Mouse (Mus musculus) left cerebral cortex, postnatal 4 days (tissue): Measurements from ENCODE around the gene Tlr13. TPM values are rescaled to one million over a fixed set of nuclear protein-coding genes. Genes with fewer than 3 reads are reported as not detected.
A peak's percentile ranks its signal among the peaks of the same experiment; 100 is the strongest.

Experiments used
- DNase-seq: peaks from one replicate; pipeline ENCODE4 v3.0.0-alpha.2; 2022
- intact Hi-C: fragments of 180-260 bp; cut with DNase I; formaldehyde crosslinking; loops from one replicate; pipeline ENCODE4 v1.15.1; 2025
- total RNA-seq, 2 experiments: library from RNA; stranded (reverse); gene quantifications; 2 replicates each; pipeline ENCODE4 v1.2.3; 2021

Tlr13 gene
- under 1 TPM; 0.36 to 0.60 TPM for total RNA-seq

DNA sequence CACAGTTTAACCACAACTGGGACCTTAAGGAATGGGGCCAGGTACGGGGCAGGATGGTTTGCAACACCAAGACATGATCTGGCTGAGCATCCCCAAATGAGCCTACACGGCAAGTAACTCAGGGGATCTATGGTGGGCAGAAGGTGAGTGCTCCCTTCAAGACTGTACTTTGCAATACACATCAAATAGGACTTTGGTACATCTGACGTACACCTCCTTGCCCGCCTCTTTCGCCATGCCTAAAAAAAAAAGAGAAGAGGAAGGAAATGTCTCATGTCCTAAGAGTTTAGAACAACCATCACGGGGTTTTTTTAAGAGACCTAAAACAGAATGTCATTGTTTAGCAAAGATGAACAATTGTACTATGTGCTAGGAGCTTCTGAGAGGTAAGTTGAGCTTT is at the start of gene Tlr13:
TSS of gene Tlr13 (plus strand) at position 269 of the 400 bp plus-strand sequence.
- intact Hi-C loops = no loop called here
- DNase-seq = no peak

DNA sequence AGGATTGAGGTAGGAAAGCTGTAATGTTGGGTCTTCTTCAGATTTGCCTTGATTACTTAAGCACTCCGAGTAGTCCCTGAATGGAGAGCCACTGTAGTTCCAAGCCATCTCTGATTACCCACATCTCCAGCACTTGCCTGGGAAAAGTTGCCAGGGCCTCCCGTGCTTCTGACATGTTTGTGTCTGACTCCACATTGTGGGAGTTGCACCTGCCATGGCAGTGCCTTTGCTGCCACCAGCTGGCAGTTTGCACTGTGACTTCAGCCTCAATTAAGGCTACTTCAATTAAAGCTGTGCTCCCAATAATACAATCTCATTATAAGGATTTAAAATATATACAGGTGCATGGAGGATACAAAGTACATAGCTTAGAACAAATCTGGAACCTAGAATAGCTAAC is 37.5 kb upstream of the Tlr13 start:
- peak; percentile 28 for DNase-seq
- intact Hi-C loops = no loop called here

- intact Hi-C loops = no loop called here
- no peak for DNase-seq
Measured at GRCm38 (mm10) chrX:106113881-106114280, 29.1 kb upstream of the Tlr13 start.

DNA sequence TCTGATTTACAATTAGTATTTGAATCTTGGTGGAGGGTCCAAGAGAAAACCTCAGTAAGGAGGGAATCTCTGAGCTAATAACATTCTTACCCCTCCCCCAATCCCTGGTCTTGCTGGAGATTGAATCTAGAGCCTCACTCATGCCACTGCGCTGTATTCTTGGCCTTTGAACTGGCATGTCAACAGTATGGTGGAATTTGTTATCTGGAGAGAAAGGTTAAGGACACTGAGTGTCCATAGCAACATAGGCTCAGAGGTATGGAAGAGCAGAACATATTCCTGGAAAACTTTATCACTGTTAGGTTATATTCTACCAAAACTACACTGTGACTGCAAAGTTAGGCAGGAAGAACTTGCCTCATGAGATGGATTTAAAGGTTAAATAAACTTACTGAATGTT is 28.3 kb upstream of the Tlr13 start:
- no peak for DNase-seq
- intact Hi-C loops = no loop called here

DNA sequence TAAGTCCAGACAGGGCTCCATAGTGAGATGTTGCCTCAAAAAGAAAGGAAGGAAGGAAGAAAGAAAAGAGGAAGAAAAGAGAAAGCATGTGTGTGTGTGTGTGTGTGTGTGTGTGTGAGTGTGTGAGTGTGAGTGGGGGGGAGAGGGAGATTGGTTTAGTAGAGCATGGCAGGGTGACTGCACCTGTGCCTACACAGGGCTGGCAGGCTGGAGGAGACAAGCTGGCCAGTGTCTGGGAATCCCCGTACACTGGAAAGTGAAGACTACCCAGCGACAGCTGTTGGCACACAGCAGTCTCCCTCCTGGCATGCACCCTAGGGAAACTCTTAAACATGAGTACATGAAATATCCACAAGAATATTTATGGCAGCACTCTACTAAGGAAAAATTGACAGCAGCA is 20.2 kb upstream of the Tlr13 start:
- DNase-seq = no peak
- intact Hi-C loops = no loop called here

DNA sequence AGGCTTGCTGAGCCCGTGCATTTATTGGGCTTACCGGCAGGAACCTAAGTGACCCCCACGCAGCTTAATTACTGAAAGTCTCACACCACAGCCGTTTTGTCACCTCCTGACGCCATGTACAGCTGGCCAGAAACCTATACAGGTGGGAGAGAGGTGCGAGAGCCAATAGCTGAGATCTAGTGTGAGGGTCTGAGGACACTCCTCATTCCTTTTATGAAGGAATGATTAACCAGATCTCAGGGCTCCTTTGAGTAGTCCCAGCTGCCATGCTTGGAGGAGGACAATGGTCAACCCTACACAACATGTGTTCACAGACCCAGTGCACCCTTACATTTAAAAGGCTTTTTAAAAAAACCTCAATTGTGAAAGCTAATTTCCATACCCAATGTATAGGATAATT is 14.7 kb upstream of the Tlr13 start:
- DNase-seq = no peak
- intact Hi-C loops = no loop called here

- no peak for DNase-seq
- intact Hi-C loops = no loop called here
Measured at GRCm38 (mm10) chrX:106129877-106130276, 13.1 kb upstream of the Tlr13 start.

DNA sequence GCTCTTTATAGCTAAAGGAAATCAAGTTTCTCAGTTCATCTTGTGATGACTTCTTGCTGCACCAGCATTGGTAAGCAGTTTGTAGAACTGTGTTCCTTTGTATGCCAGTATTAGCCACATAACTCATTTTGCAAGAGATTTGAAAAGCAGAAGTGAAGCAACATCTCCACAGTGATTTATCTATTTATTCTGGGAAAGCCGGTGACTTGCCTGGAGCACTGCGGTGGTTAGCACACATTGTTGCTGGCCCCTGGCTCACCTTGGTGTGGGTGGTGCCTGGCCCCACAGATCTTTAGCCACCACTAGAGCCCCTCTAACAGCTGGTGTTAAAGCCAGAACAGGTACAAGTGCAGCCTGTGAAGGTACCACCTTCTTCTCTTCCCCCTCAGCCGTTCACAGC is 8.1 kb upstream of the Tlr13 start:
- intact Hi-C loops = no loop called here
- no peak for DNase-seq

GRCm38 (mm10) chrX:106135484-106135883 is 7.5 kb upstream of the Tlr13 start:
- DNase-seq = no peak
- intact Hi-C loops = no loop called here

- intact Hi-C loops = no loop called here
- no peak for DNase-seq
Measured at GRCm38 (mm10) chrX:106135916-106136575, 7.0 kb upstream of the Tlr13 start.

GRCm38 (mm10) chrX:106139309-106140070 is 3.5 kb upstream of the Tlr13 start:
- intact Hi-C loops = no loop called here
- DNase-seq = no peak

DNA sequence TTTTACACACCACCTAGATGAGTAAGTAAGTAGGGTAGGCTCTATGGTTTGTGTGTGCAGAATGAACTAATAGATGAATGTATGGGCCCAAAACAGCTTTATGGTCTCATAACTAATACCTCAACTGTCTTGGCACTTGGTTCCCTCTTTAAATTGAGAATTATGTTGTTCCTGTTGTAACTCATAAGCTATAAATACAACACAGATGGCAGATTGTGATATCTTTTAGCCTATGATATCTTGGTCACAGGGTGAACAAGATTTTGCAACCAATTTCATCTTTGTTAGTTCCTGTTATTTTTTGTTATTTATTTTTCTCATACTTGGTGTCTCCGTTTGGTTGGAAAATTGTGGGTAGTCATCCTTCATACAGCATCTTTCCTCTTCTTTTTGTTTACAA is 5.2 kb downstream of the Tlr13 start:
- intact Hi-C loops = no loop called here
- no peak for DNase-seq

DNA sequence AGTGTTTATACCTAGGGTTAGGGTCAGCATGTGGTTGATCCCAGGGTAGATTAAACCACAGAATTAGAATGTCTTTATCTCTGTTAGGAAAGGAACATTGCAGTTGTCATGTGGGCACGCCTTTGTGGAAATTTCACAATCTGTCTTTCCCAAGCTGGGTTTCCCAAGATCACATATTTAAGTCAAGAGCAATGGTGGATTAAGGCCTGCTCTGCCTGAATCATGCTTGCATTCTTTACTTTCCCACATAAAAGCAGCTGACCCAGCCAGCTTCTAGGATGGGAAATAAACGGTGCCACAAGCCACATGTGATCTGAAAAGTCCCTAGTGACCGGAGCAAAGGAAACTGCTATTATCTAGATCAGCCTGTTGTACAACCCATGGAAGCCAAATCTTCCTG is 6.5 kb downstream of the Tlr13 start:
- no peak for DNase-seq
- intact Hi-C loops = no loop called here

GRCm38 (mm10) chrX:106154180-106154586 is 11.2 kb downstream of the Tlr13 start:
- no peak for DNase-seq
- intact Hi-C loops = no loop called here

DNA sequence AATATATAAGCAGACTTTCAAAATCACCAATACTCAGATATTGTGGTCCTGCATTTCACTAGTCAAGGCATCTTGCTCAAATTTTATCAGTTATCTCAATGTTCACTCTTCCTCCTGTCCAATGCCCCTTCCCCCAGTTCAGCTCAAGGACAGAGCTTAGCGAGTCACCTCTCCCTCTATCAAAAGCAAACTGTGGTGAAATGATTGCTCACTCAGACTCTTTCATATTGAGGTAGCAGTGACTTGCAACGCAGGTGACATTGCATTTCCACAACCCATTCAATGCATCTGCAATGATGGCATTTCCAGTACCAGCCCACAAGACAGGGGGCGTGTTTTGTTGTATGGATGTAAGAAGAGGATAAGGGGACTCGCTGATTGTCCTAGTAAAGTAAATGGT is 12.9 kb downstream of the Tlr13 start:
- no peak for DNase-seq
- intact Hi-C loops = no loop called here

DNA sequence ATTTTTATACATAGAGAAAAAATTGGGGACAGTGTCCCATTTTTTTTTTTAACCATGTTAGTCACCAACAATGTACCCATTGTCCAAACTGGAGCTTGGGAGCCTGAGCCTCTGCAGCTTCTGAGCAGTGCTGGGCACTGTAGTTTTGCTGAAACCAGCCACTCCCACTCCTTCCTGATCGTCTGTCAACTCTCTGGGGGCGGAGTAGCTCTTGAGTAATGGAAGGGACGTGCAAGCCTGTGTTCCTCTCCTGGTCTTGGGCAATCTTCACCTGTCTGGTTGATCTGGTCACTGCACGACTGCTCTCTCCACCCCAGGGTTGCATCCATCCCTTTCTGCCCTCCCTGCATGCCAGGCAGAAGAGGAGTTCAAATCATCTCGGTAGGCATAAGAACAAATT is 21.0 kb downstream of the Tlr13 start:
- intact Hi-C loops = no loop called here
- no peak for DNase-seq

DNA sequence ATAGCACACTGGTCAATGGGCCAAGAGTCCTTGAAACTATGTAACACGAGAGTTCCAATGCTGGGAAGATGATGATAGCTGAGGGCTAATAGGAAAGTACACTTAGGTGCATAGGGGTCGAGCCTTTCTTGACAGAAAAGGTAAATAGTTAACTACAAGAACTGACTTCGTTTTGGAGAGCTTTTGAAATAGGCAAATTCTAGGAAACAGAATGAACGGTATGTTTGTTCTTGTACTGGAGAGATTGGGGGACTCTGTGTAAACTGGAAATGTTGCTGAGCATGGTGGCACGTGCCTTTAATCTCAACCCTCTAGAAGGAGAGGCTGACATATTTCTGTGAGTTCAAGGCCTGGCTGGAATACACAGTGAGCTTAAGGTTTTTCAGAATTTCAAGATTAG is 21.6 kb downstream of the Tlr13 start:
- no peak for DNase-seq
- intact Hi-C loops = no loop called here

GRCm38 (mm10) chrX:106165089-106165488 is 22.1 kb downstream of the Tlr13 start:
- intact Hi-C loops = no loop called here

DNA sequence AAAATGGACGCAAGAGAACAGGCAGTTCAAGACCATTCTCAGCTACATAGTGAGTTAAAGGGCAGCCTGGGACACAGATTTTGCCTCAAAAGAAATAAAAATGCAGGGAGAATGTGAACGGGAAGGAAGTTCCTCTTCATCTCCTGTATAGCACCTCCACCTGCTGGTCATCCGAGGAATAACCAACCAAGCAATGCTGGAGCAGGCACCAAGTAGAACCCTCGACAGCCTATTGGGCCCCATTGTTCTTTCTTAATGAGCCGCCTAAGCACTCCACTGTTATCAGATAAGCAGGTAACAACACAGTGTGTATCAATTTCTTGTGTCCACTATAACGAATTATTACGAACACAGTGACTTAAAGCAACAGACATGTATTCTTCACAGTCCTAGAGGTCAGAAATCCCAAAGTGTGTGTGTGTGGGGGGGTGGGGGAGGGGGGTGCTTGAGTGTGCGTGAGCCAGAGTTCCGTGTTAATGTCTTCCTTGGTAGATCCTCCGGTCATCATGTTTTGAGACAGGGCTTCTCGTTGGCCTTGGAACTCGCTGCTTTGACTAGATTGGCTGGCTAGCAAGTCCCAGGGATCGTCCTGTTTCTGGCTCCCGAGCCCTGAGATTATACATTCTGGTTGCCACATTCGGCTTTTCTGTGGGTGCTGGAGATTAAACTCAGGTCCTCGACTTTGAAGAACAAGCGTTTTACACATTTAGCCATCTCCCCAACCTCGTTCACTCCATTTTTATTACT is 28.3 kb downstream of the Tlr13 start:
- intact Hi-C loops = loop anchor here (2.0 kb wide), 1 partner anchor 146 kb away; no protein-coding TSS in a partner anchor
- peak; percentile 69 for DNase-seq

More at GRCm38 (mm10) chrX:106165089-106165488, 22.1 kb downstream of the Tlr13 start:
- no peak for DNase-seq

DNA sequence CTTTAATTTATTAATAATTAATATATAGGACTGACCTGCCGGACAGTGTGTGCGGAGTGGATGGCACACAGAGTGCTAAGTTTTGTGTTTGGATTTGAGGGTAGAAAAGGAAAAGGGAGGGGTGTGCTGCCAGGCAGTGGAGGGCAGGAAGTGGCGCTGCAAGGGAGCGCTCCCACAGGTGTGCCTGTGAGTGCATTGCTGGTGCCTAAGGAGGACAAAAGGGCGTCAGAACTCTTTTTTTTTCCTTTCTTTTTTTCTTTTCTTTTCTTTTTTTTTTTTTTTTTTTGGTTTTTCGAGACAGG is 28.8 kb downstream of the Tlr13 start:
- intact Hi-C loops = loop anchor here (2.0 kb wide), 1 partner anchor 147 kb away; no protein-coding TSS in a partner anchor

DNA sequence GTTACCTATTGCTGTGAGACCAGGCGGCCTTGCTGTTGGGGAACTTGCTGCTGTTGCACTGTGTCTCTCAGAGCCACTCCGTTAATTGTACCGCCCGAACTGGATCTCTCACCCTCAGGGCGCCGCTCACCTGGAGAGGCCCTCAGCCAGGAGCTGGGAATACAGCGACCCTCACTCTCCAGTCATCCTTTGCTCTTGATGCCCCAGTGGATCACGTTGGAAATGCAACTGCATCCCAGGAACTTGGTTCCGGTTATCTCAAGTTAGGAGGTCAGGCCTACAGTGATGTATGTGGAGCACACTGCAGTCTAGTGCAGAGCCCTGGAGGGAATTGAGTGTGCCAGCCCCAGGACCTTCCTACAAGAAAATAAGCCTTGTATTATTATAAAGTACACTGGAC is 33.3 kb downstream of the Tlr13 start:
- DNase-seq = no peak
- intact Hi-C loops = no loop called here

More for the DNA sequence above, 28.8 kb downstream of the Tlr13 start:
- no peak for DNase-seq

- no peak for DNase-seq
- intact Hi-C loops = no loop called here
Measured at GRCm38 (mm10) chrX:106184279-106184678, 41.3 kb downstream of the Tlr13 start.
